Mouse (Mus musculus): ENCODE results near the gene Ece2.

GRCm38 (mm10) chr16:20671886-20672285 lies 42.3 kb downstream of the Ece2 start:
- TF ChIP-seq CTCF (IDR thresholded peaks at IDR 0.05; ENCODE audit: extremely low read depth, insufficient read depth, low read length) (no peak), POLR2A (IDR thresholded peaks at IDR 0.05; ENCODE audit: extremely low read depth, insufficient read depth, low read length) (no peak)

All from cortical plate, adult 2 months (tissue).